Mouse (Mus musculus) R1 (cell line): ENCODE measurements around the gene Pamr1.

ENCODE experiments used
- DNase-seq: peaks from one replicate; pipeline ENCODE4 v3.0.0-alpha.2; 2018; ENCODE audit warnings: low read depth, low spot score

Gene Pamr1

GRCm38 (mm10) chr2:102549611-102550266 is at the start of gene Pamr1:
Gene Pamr1, plus strand, starts transcription at chr2:102550012.
- no peak for DNase-seq

- no peak for DNase-seq
These were observed 42.2 kb upstream of the Pamr1 start for GRCm38 (mm10) chr2:102507633-102508032.

- no peak for DNase-seq
These were observed 41.7 kb upstream of the Pamr1 start for GRCm38 (mm10) chr2:102508154-102508553.

GRCm38 (mm10) chr2:102519956-102520355 is 29.9 kb upstream of the Pamr1 start:
- DNase-seq, result no peak

GRCm38 (mm10) chr2:102527563-102527962 is 22.2 kb upstream of the Pamr1 start:
- DNase-seq, result no peak

- no peak for DNase-seq
These were observed 16.4 kb upstream of the Pamr1 start for GRCm38 (mm10) chr2:102533437-102533836.

GRCm38 (mm10) chr2:102536766-102537165 is 13.0 kb upstream of the Pamr1 start:
- DNase-seq, result no peak

GRCm38 (mm10) chr2:102540438-102541230 is 9.2 kb upstream of the Pamr1 start:
- DNase-seq, result no peak

- DNase-seq, result no peak
These were observed 8.2 kb upstream of the Pamr1 start for GRCm38 (mm10) chr2:102541404-102542125.

GRCm38 (mm10) chr2:102543961-102544719 is 5.7 kb upstream of the Pamr1 start:
- DNase-seq, result peak; percentile 66

GRCm38 (mm10) chr2:102550910-102551582 is 1.2 kb downstream of the Pamr1 start:
- no peak for DNase-seq

- DNase-seq, result no peak
These were observed 1.8 kb downstream of the Pamr1 start for GRCm38 (mm10) chr2:102551594-102551993.

GRCm38 (mm10) chr2:102552095-102552537 is 2.3 kb downstream of the Pamr1 start:
- DNase-seq, result no peak

- no peak for DNase-seq
These were observed 7.3 kb downstream of the Pamr1 start for GRCm38 (mm10) chr2:102557085-102557484.

- DNase-seq, result no peak
These were observed 9.2 kb downstream of the Pamr1 start for GRCm38 (mm10) chr2:102558965-102559364.

- no peak for DNase-seq
These were observed 14.0 kb downstream of the Pamr1 start for GRCm38 (mm10) chr2:102563848-102564247.

GRCm38 (mm10) chr2:102579248-102579647 is 29.4 kb downstream of the Pamr1 start:
- DNase-seq, result no peak

- DNase-seq, result peak; percentile 46
These were observed 40.2 kb downstream of the Pamr1 start for GRCm38 (mm10) chr2:102589977-102590376.

- no peak for DNase-seq
These were observed 44.7 kb downstream of the Pamr1 start for GRCm38 (mm10) chr2:102594535-102594934.

GRCm38 (mm10) chr2:102595395-102596130 is 45.8 kb downstream of the Pamr1 start:
- no peak for DNase-seq
